Mouse (Mus musculus): ENCODE data around the gene Hexa.

Gene Hexa

DNA sequence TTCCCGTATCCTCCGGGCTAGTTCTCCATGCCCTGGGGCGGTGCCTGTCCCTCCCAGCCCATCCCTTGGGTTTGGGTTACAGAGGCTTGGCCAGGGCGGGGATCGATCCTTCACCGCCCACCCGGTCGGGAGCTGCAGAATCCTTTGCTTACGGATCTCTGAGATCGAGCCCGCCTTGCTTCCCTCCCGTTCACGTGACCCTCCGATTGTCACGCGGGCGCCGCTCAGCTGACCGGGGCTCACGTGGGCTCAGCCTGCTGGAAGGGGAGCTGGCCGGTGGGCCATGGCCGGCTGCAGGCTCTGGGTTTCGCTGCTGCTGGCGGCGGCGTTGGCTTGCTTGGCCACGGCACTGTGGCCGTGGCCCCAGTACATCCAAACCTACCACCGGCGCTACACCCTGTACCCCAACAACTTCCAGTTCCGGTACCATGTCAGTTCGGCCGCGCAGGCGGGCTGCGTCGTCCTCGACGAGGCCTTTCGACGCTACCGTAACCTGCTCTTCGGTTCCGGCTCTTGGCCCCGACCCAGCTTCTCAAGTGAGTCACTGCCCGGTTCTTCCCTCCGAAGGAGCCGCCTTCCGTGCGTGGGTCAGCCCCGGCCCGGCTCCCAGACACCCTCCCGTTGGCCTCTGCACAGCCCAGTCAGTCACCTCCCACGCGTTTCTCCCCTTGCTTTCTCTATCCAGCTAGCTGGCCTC, at the start of gene Hexa, which contains the start of gene Tmem202:
Gene Hexa (plus strand): TSS at position 100 of the 697 bp plus-strand sequence.
Gene Tmem202 (minus strand): TSS at position 407 of the 697 bp plus-strand sequence.
- DNase-seq: peak; percentile 88

DNA sequence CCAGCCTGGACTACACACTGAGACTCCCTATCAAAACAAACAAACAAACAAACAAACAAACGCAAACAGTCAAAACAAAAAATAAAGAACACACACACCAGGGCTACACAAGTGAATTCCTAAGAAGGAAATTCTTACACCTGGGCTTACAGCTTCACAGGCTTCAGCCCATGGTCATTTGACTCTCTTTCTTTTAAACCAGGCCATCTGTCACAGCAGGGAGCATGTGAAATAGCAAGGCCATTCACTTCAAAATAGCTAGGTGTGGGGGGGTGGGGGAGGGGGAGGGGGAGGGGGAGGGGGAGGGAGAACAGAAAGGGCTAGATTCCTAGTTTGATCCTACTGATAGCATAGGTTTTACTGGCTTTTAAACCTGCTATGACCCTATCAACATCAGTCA, 31.2 kb upstream of the Hexa start:
- DNase-seq: no peak

- no peak for DNase-seq
Observed at GRCm38 (mm10) chr9:59512381-59512780, 27.0 kb upstream of the Hexa start.

- no peak for DNase-seq
Observed at GRCm38 (mm10) chr9:59515069-59515468, 24.3 kb upstream of the Hexa start.

DNA sequence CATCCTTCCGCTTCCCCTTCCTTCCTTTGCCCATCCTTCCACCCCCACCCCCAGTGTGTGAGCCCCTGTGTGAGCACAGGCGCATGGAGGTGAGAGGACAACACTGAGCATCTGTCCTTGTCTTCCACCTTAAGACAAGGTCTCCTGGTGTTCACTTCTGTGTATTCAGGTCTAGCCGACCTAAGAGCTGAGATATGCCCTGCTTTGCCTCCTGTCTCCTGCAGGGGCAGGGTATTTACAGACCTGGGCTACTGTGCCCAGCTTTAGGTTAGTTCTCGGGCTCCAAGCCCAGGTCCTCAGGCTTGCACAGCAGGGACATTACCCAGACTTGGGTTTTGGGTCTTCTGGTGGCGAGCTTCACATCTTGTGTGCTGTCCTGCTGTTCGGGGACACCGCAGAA, 22.2 kb upstream of the Hexa start:
- peak; percentile 8 for DNase-seq

GRCm38 (mm10) chr9:59518976-59519375, 20.4 kb upstream of the Hexa start:
- DNase-seq: peak; percentile 70

GRCm38 (mm10) chr9:59519396-59519795, 19.9 kb upstream of the Hexa start:
- DNase-seq: no peak

DNA sequence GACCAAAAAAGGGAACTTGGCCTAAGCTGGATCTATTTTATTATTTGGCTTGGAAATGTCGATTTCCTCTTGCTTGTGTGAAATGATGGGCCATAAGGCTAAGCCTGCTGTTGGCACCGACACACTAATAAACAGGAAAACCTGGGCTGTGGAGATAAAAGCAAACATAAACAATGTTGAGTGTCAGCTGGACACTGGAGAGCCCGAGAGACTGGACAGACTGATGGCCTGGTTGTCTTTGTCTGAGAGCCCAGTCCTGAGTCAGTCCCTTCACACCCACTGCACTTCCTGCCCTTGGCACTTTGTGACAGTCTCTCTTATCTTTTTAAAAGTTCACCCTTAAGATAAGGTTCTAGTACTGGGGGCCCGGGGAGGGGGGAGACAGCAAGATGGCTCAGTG, 16.4 kb upstream of the Hexa start:
- DNase-seq: peak; percentile 62

- no peak for DNase-seq
Observed at GRCm38 (mm10) chr9:59526727-59527126, 12.6 kb upstream of the Hexa start.

DNA sequence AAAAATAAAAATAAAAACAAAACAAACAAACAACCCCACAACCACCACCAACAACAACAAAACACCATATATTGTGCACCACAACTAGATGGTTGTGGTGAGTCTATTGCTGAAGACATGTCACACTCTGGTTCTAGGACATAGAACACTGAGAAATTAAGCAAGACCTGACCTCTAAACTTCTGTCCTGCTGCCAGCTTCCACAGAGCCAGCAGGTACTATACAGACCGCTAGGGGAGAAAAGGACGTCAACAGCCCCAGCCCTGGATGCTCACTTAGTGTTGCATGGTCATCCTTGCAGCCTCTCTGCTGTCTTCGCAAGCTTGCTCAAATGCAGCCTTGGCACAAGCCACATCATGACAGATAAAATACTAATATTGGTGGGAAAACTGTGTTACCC, 11.8 kb upstream of the Hexa start:
- no peak for DNase-seq

DNA sequence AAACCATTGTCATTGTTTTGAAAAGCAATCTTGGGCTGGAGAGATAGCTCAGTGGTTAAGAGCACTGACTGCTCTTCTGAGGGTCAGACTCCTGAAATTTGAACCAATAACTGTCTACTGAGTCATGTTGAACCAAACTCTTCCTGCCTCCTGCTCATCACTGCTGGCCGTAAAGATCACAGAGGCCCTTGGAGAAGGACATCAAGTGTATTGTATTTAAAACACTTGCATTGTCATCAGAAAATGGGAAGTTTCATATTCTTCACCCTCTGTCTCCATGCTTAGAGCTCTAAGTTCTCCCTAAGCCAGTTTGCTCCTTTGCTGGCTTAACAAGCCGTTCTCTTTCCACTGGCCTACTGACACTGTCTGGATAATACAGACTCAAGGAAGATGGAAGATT, 11.1 kb upstream of the Hexa start:
- DNase-seq: no peak

DNA sequence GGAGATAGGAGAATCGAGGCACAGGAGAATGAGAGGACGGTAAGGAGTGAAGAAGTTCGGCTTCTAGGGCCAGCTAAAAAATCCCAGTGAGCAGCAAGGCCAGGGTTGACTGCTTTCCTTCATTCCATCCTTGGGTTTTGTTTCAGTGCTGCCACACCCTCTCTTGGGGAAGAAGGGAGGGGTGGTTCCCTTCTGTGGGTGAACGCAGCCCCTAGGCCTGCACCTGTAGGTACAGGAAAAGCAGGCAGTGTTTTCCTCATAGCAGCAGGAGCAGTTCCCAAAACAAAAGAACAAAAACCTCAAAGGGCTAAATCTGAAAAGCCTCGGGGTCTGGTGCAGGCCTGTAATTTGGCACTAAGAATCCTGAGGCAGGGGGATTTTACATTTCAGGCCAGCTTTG, 7.7 kb upstream of the Hexa start:
- DNase-seq: no peak

- DNase-seq: no peak
Observed at GRCm38 (mm10) chr9:59533422-59533821, 5.9 kb upstream of the Hexa start.

DNA sequence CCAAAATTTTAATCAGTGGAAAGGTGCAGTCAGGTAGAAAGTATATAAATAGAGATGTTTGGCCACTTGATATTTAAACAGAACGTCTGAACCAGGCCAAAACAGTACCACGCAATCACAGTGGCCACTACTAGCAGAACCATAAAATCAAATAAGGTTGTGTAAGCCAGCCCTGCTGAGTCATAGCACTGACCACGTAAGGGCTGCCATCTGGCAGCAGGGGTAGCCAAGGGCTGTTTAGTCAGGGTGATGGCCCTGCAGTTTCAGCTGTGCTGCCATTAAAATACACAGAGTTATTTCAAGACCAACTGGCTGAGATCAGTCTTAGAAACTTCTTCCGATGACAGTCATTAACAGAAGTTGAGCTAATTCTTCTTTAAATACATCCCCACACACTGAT, 5.5 kb upstream of the Hexa start:
- peak; percentile 40 for DNase-seq

DNA sequence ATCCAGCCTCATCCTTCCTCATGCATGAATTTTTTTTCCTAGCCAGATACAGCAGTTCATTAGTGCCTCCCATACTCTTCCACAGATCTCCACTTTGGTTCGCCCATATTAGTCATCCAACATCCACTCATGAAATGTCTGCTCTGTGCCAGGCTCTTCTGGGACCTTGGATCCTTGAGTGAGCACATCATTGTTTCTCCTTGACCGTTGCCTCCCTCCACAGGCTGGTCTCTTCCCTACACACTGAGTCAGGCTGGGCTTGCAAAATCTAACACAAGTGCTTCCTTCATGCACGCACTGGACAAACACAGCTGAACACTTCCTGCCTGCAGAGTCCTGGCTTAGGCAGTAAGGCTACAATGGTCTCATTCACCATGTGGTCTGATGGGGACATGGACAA, 1.7 kb upstream of the Hexa start:
- DNase-seq: peak; percentile 31

DNA sequence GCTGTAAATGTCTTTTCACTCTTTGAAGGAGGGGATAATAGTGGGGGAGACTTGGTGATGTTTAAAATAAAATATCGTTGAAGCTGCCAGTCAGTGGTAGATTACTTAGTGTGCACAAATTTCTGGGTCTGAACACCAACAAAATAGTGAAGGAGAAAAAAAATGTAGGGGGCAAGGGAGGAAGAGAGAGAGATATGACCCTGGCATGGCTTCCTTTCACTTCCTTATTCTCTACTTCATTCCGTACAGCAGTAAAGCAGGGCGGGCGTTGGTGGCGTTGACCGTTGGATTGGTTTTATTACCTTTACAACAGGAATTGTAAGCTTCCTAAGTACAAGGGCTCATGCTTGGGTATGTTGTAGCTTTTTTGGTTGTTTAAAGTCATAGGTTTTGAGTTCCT, 2.3 kb downstream of the Hexa start:
- DNase-seq: no peak

DNA sequence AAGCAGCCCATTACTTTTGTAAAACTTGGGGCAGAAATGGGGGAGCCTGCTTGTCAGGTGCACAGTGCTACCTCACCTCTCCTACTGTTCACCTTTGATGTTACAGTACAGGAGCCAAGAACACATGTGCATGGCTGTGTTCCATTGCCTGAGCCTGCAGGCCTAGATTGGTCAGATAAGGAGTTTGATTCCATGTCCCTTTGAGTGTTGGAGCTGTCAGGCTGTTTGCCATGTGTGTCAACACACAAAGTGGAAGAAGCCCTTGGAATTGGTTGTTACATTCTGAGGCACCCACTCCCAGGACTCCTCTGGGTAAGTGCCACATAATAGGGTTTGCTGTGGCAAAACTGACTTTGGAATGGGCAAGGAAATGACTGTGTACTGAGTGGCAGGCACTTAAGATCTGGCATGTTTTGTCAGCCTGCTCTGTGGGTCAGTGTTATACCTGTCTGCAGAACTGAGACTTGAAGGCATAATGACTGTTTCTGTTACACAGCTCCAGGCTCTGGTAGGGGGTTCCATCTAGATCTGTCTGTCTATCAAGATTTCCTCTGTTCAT, 3.5 kb downstream of the Hexa start:
- peak; percentile 31 for DNase-seq

DNA sequence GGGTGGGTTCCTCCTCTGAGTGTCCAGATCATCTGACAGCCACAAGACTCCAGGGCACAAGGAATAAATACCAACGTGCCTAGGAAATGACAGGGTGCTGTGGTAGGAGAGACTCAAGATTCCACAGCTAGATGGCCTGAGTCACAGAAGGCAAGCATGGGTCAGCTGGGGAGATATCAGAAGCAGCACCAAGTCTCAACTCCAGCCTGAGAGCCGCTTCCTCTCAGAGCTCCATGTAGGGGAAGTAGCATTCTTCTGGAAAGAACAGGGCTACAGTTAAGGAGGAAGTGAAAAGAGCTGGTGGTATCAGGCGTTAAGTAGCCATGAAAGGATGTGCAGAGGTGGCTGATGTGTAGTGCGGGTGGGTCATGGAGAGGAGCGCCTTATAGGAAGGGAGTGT, 5.4 kb downstream of the Hexa start:
- DNase-seq: no peak

DNA sequence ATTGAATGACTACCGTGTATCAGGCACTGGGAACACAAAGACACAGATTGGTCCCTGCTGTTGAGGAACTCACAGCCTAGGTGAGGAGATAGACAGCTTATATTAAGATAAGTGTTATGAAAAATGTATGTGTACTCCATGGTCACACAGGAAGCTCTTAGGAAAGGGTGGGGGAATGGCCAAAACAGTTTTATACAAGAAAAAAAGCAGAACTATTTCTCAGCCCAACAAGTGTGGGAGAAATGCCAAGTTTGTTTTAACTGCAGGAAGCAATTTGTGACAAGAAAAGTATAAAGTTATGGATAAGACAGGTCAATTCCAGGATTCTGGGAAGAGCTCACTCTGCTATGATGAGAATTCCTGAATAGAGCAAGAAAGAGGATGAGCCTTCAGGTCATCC, 8.5 kb downstream of the Hexa start:
- no peak for DNase-seq

- DNase-seq: no peak
Observed at GRCm38 (mm10) chr9:59548961-59549487, 9.7 kb downstream of the Hexa start.

- no peak for DNase-seq
Observed at GRCm38 (mm10) chr9:59550077-59550476, 10.7 kb downstream of the Hexa start.

DNA sequence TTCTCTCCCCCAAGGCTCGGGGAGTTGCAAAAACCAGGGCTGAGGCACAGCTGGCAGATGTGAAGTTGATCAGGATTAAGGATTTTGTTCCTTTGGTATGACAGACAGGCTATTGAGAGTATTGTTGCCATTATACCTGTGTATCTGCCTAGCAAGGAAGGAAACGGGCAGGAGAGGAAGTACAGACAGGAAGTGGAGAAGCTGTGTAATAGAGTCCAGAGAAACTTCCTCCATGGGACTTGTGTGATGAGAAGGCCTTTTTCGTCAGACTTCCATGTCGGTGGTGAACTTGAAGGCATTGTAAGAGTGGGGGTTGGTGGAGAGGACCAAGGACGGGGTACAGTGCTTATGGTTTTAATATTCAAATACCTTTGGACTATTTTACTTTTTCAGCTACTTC, 11.7 kb downstream of the Hexa start:
- DNase-seq: no peak

DNA sequence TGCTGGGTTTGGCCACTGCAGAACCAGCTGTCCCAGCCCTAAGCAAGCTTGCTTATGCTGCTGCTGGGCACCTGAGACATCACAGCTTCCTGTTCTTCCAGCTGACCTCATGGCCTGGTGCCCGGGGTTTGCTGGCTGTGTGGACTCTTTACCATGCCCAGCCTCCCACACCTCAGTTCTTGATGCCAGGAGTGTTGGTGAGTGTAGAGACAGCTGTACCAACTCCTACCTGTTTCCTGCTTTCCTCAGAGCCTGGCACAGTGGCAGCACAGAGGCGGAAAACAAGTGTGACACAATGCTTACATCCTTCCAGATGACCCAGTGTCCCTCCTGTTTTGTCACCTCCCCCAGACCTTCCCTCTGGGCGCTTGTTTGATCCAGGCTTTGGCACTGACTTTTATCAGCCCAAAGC, 12.3 kb downstream of the Hexa start:
- DNase-seq: peak; percentile 48

DNA sequence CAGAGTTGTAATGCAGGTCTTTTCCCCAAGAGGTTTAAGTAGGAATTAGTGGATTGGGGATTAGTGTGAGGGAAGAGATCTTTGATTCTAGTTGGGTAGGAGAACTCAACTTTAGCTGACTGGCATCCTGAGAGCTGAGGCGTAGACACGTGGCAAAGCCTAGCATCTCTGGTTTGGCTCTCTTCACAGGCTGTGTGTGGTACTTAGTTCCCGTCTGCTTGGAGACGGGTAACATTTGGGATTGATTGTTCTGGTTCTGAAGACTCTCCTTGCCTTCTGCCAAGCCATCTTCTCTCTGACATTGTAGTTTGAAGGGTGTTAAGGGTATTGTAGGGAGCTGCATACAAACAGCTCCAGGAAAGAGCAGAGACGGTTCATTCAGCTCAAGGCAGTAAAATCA, 13.3 kb downstream of the Hexa start:
- DNase-seq: no peak

- DNase-seq: no peak
Observed at GRCm38 (mm10) chr9:59553719-59554118, 14.4 kb downstream of the Hexa start.

Data from lung, postnatal 10 days (tissue).